Mouse (Mus musculus) midbrain, postnatal 0 days (tissue): ENCODE results near the gene Cfc1. TPM values are rescaled to one million over a fixed set of nuclear protein-coding genes. Genes with fewer than 3 reads are reported as not detected.

ENCODE experiments used
- ATAC-seq: fragments of 200-750 bp; cut with Nextera tagmentation; 2 replicates; pipeline ENCODE4 v1.8.0; 2017; ENCODE audit warnings: moderate number of reproducible peaks, mild to moderate bottlenecking, moderate TSS enrichment, moderate library complexity; ENCODE audit not compliant: low FRiP score
- DNase-seq: peaks from one replicate; pipeline ENCODE4 v3.0.0-alpha.2; 2015; ENCODE audit warnings: low spot score
- H3K27ac ChIP-seq: fragments of 300-500 bp; sonication (generic); 2 replicates; pipeline ENCODE4 v1.5.1; 2014; ENCODE audit warnings: low read depth, mild to moderate bottlenecking, low read length, mixed read lengths
- H3K27me3 ChIP-seq: fragments of 300-500 bp; sonication (generic); 2 replicates; pipeline ENCODE4 v1.6.1; 2014; ENCODE audit warnings: low read length, control low read depth, mixed read lengths; ENCODE audit not compliant: insufficient read depth
- H3K36me3 ChIP-seq: fragments of 300-500 bp; sonication (generic); 2 replicates; pipeline ENCODE4 v1.6.1; 2014; ENCODE audit warnings: low read length, control low read depth, mixed read lengths; ENCODE audit not compliant: insufficient read depth
- H3K4me1 ChIP-seq: fragments of 300-500 bp; sonication (generic); 2 replicates; pipeline ENCODE4 v1.6.1; 2014; ENCODE audit warnings: mild to moderate bottlenecking, control low read depth, antibody characterized with exemption, low read length, mixed read lengths; ENCODE audit not compliant: insufficient read depth
- H3K4me2 ChIP-seq: fragments of 300-500 bp; sonication (generic); 2 replicates; pipeline ENCODE4 v1.6.1; 2014; ENCODE audit warnings: low read depth, mild to moderate bottlenecking, low read length, mixed read lengths; ENCODE audit not compliant: poor library complexity, severe bottlenecking
- H3K4me3 ChIP-seq: fragments of 300-500 bp; sonication (generic); 2 replicates; pipeline ENCODE4 v1.5.1; 2014; ENCODE audit warnings: low read depth, mild to moderate bottlenecking, low read length, moderate library complexity
- H3K9ac ChIP-seq: fragments of 300-500 bp; sonication (generic); replicated peaks from 2 replicates; pipeline ENCODE4 v1.6.1; 2014; ENCODE audit warnings: mild to moderate bottlenecking, low read length, moderate library complexity, mixed read lengths; ENCODE audit not compliant: poor library complexity, severe bottlenecking
- H3K9me3 ChIP-seq: fragments of 300-500 bp; sonication (generic); 2 replicates; pipeline ENCODE4 v1.6.1; 2016; ENCODE audit warnings: low read length, control low read depth
- CTCF ChIP-seq: IDR thresholded peaks from 2 replicates; pipeline ENCODE4 v1.5.1; 2016; ENCODE audit warnings: antibody characterized with exemption, mild to moderate bottlenecking
- WGBS: fragments of 180-500 bp; shearing (Covaris S2); extraction: QIAGEN DNeasy Blood & Tissue Kit; methylation state at CpG from one replicate; pipeline ENCODE4 v1.1.7; 2014; 5-methylcytosine and 5-hydroxymethylcytosine counted together
- polyA plus RNA-seq: library from polyadenylated mRNA; unstranded; fragments of >200 nt; fragmentation: Nextera tagmentation; extraction: Ambion mirVana; gene quantifications from 2 replicates; pipeline ENCODE4 v1.2.1, GENCODE M21; 2015
- total RNA-seq: library from RNA; depleted of rRNA; stranded (reverse); fragments of >200 nt; gene quantifications from 2 replicates; pipeline ENCODE4 v1.2.3, GENCODE M21; 2014

The Cfc1 gene
- total and polyA plus RNA-seq, 2 experiments from 2014 or later: 0.44 TPM; not detected in 1

DNA sequence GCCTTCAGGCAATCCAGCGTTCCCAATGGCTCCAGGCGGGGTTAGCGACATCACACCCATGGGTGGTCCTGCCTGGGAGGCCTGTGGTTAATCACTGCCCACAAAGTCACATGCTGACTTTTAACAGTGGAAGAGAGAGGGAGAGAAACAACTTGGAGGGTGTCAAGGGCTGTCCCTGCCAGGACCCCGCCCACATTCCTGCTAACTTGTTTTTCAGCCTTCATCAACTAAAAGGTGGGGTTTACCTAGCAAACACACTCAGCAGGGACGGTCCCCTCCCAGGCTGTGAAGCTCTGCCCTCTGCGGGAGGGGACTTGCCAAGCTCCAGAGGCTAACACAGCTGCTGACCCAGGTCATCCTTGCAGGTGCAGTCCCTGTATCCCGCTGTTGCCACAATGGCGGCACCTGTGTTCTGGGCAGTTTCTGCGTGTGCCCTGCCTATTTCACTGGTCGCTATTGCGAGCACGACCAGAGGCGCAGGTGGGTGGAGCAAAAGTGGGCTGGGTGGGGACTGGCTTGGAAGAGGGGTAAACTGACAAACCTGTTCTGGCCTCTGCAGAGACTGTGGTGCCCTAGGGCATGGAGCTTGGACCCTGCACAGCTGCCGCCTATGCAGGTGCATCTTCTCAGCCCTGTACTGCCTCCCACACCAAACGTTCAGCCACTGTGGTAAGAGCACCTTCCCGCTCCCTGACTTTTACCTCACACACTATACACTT lies 1.5 kb downstream of the Cfc1 start:
- 4% methylated on average over 16 of the region's 16 CpGs for WGBS
- no peak for TF ChIP-seq CTCF
- peak; percentile 56; the same call in 1 of the 2 replicates for ATAC-seq

DNA sequence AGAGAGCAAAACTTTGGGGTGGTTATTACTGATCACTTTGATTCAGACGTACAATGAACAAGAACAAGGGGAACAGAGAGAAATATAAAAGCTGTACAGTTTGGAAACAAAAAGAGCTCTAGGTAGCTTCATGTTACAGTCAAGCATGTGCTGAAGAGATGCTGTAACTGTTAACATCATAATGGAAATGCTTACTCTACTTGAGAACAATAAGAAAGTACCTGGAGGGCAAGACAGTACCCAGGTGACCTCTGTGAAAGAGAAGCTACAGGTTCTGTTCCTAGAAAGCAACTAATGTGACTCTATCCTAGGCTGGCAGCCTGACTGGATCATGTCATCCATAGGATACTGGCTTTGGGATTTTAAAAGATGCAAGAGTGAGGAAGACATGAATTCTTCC lies 11.6 kb downstream of the Cfc1 start:
- 69% methylated on average over 1 of the region's 1 CpGs for WGBS

More for the DNA sequence above, 1.5 kb downstream of the Cfc1 start:
- no peak for DNase-seq
- Histone ChIP-seq H3K4me3 (peak overlapping the region; percentile 33), H3K9me3 (no peaks in the 10 kb centered on the region), H3K9ac (no peak overlapping the region; the same call in 1 of the 2 replicates), H3K36me3 (no peaks in the 10 kb centered on the region), H3K4me2 (peak overlapping the region; percentile 58), H3K4me1 (peaks cover 5% of the 10 kb centered on the region; the same call in 1 of the 2 replicates), H3K27me3 (peaks cover 16% of the 10 kb centered on the region; the same call in 1 of the 2 replicates), H3K27ac (no peak overlapping the region)

DNA sequence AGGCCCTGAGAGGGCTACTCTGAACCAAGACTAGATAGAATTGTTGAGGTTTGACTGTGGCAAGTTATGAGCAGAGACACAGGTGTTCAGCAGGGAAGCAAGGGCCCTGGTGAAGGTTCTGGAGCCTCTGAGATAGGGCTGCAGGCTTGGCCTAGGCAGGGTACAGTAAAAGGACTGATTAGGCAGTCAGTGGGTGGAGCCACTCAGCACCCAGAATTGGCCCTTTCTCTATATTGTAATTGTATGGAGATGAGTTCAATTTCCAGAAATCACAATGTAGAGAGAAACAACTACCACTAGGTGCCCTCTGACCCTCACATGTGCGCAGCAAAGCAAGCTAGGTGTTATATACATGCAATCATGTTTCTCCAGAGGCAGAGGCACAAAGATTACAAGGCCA lies 18.2 kb downstream of the Cfc1 start:
- no peak for ATAC-seq

More for the DNA sequence above, 11.6 kb downstream of the Cfc1 start:
- Histone ChIP-seq H3K27ac (no peak overlapping the region), H3K4me2 (no peak overlapping the region), H3K36me3 (no peaks in the 10 kb centered on the region), H3K27me3 (no peaks in the 10 kb centered on the region), H3K9ac (no peak overlapping the region), H3K4me3 (no peak overlapping the region), H3K9me3 (no peaks in the 10 kb centered on the region), H3K4me1 (no peaks in the 10 kb centered on the region)
- ATAC-seq: no peak
- no peak for TF ChIP-seq CTCF
- DNase-seq: no peak

DNA sequence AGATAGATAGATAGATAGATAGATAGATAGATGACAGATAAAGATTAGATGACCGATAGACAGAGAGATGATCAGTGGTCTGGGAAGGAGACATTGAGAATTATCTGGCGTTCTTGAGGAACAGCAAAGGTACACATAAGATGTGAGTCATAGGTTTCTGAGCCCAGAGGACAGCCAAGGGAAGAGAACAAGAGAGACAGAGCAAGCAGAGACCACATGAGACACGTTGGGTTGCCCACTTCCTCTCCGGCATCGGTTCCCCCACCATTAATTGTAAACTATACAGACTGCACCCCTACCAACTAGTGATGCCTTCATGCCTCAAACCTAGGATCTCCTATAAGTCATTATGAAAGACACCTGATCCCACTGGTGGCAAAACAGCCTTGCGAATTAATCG lies 18.8 kb downstream of the Cfc1 start:
- no peaks in the 10 kb centered on the region for H3K9me3 ChIP-seq
- H3K4me3 ChIP-seq: no peak overlapping the region
- H3K4me1 ChIP-seq: no peaks in the 10 kb centered on the region
- ATAC-seq (no peak), DNase-seq (no peak)
- no peak overlapping the region for H3K4me2 ChIP-seq
- 90% methylated on average over 7 of the region's 7 CpGs for WGBS
- H3K36me3 ChIP-seq: no peaks in the 10 kb centered on the region
- no peak overlapping the region for H3K27ac ChIP-seq
- no peak for TF ChIP-seq CTCF
- H3K9ac ChIP-seq: no peak overlapping the region
- no peaks in the 10 kb centered on the region for H3K27me3 ChIP-seq

More for the DNA sequence above, 18.2 kb downstream of the Cfc1 start:
- Histone ChIP-seq H3K4me1 (no peaks in the 10 kb centered on the region), H3K36me3 (no peaks in the 10 kb centered on the region), H3K4me3 (no peak overlapping the region), H3K27ac (no peak overlapping the region), H3K9me3 (no peaks in the 10 kb centered on the region), H3K4me2 (no peak overlapping the region), H3K9ac (no peak overlapping the region), H3K27me3 (no peaks in the 10 kb centered on the region)
- WGBS: 97% methylated on average over 1 of the region's 1 CpGs
- no peak for DNase-seq
- TF ChIP-seq CTCF: no peak

DNA sequence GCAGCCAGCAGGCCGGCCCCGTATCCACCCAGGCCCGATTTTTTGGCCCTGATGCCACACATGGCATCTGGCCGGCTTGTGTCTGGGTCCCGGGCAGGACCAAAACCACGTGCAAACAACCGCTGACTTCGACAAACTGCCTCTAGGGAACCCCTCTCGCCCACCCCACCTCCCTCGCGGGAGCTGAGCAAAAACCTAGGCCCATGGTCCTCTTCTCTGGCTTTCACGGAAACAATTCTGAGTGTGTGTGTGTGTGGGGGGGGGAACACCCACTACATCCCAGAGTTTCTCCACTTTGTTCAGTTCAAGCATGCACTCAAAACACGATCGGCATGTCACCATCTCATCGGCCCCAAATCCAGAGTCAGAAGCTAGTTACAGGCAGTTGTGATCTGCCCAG lies 25.4 kb downstream of the Cfc1 start, which contains the start of gene Prss40:
Gene Prss40, minus strand, starts transcription at position 101 of the 400 bp plus-strand sequence.
- WGBS: 92% methylated on average over 15 of the region's 15 CpGs

DNA sequence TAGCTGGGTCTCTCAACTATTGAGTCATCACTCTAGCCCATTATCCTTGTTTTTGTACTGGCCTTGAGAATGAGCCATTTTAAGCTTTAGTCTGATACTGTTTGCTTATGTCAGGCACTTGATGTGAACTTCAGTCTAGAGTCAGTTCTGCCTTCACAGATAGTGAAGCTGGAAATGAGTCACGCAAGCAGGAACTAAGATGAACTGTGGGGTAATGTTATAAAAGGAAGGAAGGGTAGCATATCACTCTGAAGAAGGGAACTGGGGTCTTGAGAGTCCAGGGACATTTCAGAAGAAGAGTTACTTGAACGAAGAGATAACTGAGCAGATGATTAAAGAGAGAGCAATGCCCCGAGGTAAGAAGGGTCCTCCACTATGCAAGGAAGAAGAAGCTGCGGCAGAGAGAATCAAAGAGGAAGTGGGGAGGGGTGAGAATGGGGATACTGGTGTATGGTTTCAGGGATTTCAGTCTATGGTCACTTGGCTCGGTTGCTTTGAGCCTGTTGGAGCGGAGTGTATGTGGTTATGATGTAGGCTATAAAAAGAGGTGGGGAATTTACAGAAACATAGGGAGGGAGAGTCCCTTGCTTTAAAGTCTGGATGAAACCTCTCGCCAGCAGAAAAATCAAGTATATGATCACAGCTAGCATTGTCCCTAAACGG lies 29.1 kb downstream of the Cfc1 start:
- 86% methylated on average over 8 of the region's 8 CpGs for WGBS
- Histone ChIP-seq H3K27me3 (no peaks in the 10 kb centered on the region), H3K4me1 (no peaks in the 10 kb centered on the region), H3K27ac (no peak overlapping the region), H3K4me3 (no peak overlapping the region), H3K9ac (no peak overlapping the region), H3K36me3 (no peaks in the 10 kb centered on the region), H3K4me2 (no peak overlapping the region), H3K9me3 (no peaks in the 10 kb centered on the region)
- TF ChIP-seq CTCF: no peak
- DNase-seq (no peak), ATAC-seq (no peak)

More for the DNA sequence above, 25.4 kb downstream of the Cfc1 start, which contains the start of gene Prss40:
- Histone ChIP-seq H3K36me3 (no peaks in the 10 kb centered on the region), H3K9me3 (no peaks in the 10 kb centered on the region), H3K4me3 (no peak within 1 kb of the TSS), H3K9ac (no peak within 1 kb of the TSS), H3K27me3 (no peaks in the 10 kb centered on the region), H3K27ac (no peak within 1 kb of the TSS), H3K4me1 (no peaks in the 10 kb centered on the region), H3K4me2 (no peak within 1 kb of the TSS)
- ATAC-seq: no peak
- DNase-seq: no peak
- no peak for TF ChIP-seq CTCF
